Mouse (Mus musculus) cerebellum, adult 18-20 months (tissue): Measurements from ENCODE around the gene Mapk14.
"Not testable (repeated sequence)": the region's sequence is repeated elsewhere in the genome, so short reads cannot be mapped to it uniquely, and the experiment has no call there.

Experiments used
- DNase-seq, 2 experiments: peaks; one replicate each; pipeline ENCODE4 v3.0.0; 2021

Gene Mapk14

GRCm38 (mm10) chr17:28743916-28744315, 52.8 kb downstream of the Mapk14 start:
- DNase-seq: no peak

GRCm38 (mm10) chr17:28745773-28746172, 54.6 kb downstream of the Mapk14 start:
- DNase-seq: no peak

- no peak for DNase-seq
These were observed 56.9 kb downstream of the Mapk14 start for GRCm38 (mm10) chr17:28748001-28748400.

GRCm38 (mm10) chr17:28750580-28750979, 59.5 kb downstream of the Mapk14 start:
- no peak for DNase-seq

- no peak for DNase-seq
These were observed 65.3 kb downstream of the Mapk14 start for GRCm38 (mm10) chr17:28756447-28756846.

- no peak for DNase-seq
These were observed 66.3 kb downstream of the Mapk14 start for GRCm38 (mm10) chr17:28757470-28757869.

GRCm38 (mm10) chr17:28760736-28761312, 69.7 kb downstream of the Mapk14 start:
- DNase-seq: no peak

- DNase-seq: peak; percentile 83 to 89
These were observed 70.7 kb downstream of the Mapk14 start for GRCm38 (mm10) chr17:28761871-28762270.

GRCm38 (mm10) chr17:28766203-28766602, 75.1 kb downstream of the Mapk14 start:
- no peak for DNase-seq

- no peak for DNase-seq
These were observed 75.8 kb downstream of the Mapk14 start for GRCm38 (mm10) chr17:28766781-28767515.

GRCm38 (mm10) chr17:28769121-28769874, 78.2 kb downstream of the Mapk14 start, which contains the start of gene Mapk13:
TSS of gene Mapk13 (plus strand) at chr17:28769297.
- DNase-seq: no peak

GRCm38 (mm10) chr17:28769875-28770421, 78.8 kb downstream of the Mapk14 start:
- peak; percentile 31 to 32 for DNase-seq

- DNase-seq: no peak
These were observed 80.2 kb downstream of the Mapk14 start for GRCm38 (mm10) chr17:28771289-28771688.

GRCm38 (mm10) chr17:28774303-28774702, 83.2 kb downstream of the Mapk14 start:
- not testable (repeated sequence) for DNase-seq

GRCm38 (mm10) chr17:28775161-28775560, 84.0 kb downstream of the Mapk14 start:
- DNase-seq: no peak

GRCm38 (mm10) chr17:28776817-28777216, 85.7 kb downstream of the Mapk14 start:
- DNase-seq: no peak

GRCm38 (mm10) chr17:28777231-28778005, 86.3 kb downstream of the Mapk14 start:
- peak; percentile 95 to 97 for DNase-seq

GRCm38 (mm10) chr17:28779735-28780134, 88.6 kb downstream of the Mapk14 start:
- no peak for DNase-seq

GRCm38 (mm10) chr17:28780836-28781235, 89.7 kb downstream of the Mapk14 start:
- no peak for DNase-seq

- DNase-seq: no peak
These were observed 90.3 kb downstream of the Mapk14 start for GRCm38 (mm10) chr17:28781290-28782045.

GRCm38 (mm10) chr17:28785036-28785435, 93.9 kb downstream of the Mapk14 start:
- DNase-seq: no peak

- no peak for DNase-seq
These were observed 96.4 kb downstream of the Mapk14 start for GRCm38 (mm10) chr17:28787507-28787906.
